Mouse (Mus musculus) B cell, adult 62 days (primary cell): ENCODE data around the gene Psg27. TPM values are rescaled to one million over a fixed set of nuclear protein-coding genes. Genes with fewer than 3 reads are reported as not detected.

Experiments used
- total RNA-seq: library from RNA; stranded (reverse); gene quantifications from 4 replicates; pipeline ENCODE4 v1.2.4, GENCODE M21; 2023

The Psg27 gene
- not detected in 4 replicates for total RNA-seq

DNA sequence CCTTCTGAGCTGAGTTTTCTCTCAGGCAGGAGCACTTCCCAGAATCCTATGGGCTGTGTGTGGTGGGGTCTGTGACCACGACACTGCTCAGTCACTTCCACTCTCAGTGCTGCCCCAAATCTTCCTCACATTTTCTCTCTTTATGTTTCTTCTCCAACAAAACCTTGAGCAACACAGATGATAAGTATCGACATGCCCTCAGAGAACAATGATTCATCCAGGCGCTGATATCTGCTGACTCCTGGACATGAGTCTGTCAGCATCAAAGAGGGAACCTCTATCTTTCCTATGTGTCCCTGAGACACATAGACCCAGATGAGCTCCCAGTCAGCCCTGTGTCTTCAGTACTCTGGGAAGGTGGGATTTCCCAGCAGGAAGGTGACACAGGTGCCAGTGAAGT is at the start of gene Psg27:
Gene Psg27, minus strand, starts transcription at position 101 of the 400 bp plus-strand sequence.

DNA sequence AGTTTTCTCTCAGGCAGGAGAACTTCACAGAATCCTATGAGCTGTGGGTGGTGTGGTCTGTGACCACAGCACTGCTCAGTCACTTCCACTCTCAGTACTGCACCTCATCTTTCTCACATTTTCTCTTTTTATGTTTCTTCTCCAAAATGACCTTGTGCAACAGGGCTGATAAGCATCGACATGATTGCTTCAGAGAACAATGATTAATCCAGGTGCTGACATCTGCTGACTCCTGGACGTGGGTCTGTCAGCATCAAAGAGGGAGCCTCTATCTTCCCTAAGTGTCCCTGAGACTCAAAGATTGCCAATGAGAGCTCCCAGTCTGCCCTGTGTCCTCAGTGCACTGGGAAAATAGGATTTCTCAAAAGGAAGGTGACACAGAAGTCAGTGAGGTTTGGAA is 49.3 kb upstream of the Psg27 start, which contains the start of gene Psg23:
Gene Psg23, minus strand, starts transcription at position 101 of the 400 bp plus-strand sequence.

DNA sequence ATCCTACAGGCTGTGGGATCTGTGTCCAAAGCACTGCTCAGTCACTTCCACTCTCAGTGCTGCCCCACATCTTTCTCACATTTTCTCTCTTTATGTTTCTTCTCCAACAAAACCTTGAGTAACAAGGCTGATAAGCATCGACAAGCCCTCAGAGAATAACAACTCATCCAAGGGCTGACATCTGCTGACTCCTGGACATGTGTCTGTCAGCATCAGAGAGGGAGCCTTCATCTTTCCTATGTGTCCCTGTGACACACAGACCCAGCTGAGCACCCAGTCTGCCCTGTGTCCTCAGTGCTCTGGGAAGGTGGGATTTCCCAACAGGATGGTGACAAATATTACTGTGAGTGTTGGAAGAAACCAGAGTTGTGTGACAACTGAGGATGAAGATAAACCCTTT is 34.9 kb downstream of the Psg27 start, which contains the start of gene Psg25:
Gene Psg25, minus strand, starts transcription at position 101 of the 400 bp plus-strand sequence.

Other genes starting within 250 kb of the Psg27 start
- gene Psg18, start 212.3 kb downstream of the Psg27 start, total RNA-seq = not detected in 4 replicates
- not detected in 4 replicates for gene Psg28, start 135.3 kb downstream of the Psg27 start, total RNA-seq
- not detected in 4 replicates for gene Psg26, start 83.1 kb downstream of the Psg27 start, total RNA-seq
- not detected in 4 replicates for gene Psg25, start 35.0 kb downstream of the Psg27 start, total RNA-seq
- gene Psg23, start 49.2 kb upstream of the Psg27 start, total RNA-seq = not detected in 4 replicates
- gene Psg21, start 89.4 kb upstream of the Psg27 start, total RNA-seq = not detected in 4 replicates
- gene Psg20, start 118.9 kb upstream of the Psg27 start, total RNA-seq = not detected in 4 replicates
- not detected in 4 replicates for gene Psg22, start 150.8 kb upstream of the Psg27 start, total RNA-seq
- not detected in 4 replicates for gene Psg19, start 231.2 kb upstream of the Psg27 start, total RNA-seq